Mouse (Mus musculus) megakaryocyte progenitor cell, adult 5-6 weeks (primary cell): ENCODE measurements around the gene Gm17087. TPM values are rescaled to one million over a fixed set of nuclear protein-coding genes. Genes with fewer than 3 reads are reported as not detected.

ENCODE experiments used
- ATAC-seq: replicated peaks from 2 replicates; pipeline ENCODE4 v1.8.0; 2016; ENCODE audit warnings: mild to moderate bottlenecking, moderate TSS enrichment, inconsistent platforms; ENCODE audit not compliant: poor library complexity
- total RNA-seq, 2 experiments: library from RNA; stranded (forward) in 1 of 2; stranded (reverse) in 1 of 2; fragments of 157-497, 149-512 nt in 1 of 2; fragments of 200-1000 nt in 1 of 2; gene quantifications; 2 replicates each; pipeline versions ENCODE4 v1.2.3 to v1.2.4; 2015 to 2017

The Gm17087 gene
- total RNA-seq, 2 experiments from 2014 or later: not detected

DNA sequence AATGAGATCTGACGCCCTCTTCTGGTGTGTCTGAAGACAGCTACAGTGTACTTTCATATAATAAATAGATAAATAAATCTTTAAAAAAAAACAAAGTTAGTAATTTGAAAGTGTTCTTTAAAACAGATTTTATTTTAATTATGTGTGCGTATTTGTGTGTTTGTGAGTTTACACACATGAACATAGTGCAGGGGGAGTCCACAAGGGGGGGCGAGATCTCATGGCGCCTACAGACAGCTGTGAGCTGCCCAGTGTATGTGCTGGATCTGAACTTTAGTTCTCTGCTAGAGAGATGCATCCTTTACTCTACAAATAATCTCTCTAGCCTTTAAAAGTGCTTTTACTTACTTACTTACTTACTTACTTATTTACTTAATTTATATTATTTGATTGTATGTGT is 18.0 kb downstream of the Gm17087 start:
- ATAC-seq: no peak

DNA sequence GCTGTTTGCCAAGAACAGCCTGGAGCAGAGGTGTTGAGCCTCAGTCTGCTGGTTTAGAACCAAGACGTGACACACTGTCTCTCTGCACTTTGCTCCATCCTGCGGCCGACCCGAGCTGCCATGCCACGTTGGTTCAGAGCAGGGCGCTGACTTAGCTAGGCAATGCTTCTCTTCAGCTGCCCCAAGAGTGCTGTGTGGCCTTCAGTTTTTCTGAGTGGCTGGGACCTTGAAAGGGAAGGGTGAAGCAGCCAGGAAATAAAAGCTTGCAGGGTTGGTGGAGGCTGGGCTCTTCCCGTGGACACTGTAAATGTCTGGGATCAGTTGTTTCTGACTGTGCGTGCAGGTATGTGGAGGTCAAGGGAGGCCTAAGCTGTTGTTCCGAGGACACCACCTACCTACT is 20.4 kb downstream of the Gm17087 start:
- no peak for ATAC-seq

DNA sequence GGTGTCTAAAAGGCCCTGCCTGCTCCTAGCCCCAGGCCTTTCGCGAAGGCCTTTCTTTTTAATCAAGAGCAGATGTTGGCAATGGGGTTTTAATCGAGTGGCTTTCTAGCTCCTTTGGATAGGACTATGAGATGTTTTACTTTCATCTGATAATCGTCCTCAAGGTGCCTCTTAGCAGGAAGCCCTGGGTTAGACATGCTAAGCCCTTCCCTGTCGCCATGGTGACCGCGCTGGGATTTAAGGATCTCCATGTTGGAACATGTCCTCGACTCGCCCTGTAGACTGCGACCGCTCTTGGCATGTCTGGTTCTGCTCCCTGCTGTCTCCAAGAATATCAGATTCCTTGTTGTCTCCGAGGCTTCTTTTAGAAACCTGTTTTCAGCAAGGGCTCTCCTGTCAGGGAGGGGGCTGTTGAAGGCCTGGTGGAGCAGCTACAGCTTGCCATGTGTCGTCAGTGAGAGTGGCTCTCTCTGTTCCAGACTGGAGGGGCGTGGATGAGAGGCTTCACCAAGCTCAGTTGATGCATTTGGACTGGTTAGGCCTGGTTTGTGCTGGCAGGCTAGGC is 24.7 kb downstream of the Gm17087 start:
- ATAC-seq: no peak

DNA sequence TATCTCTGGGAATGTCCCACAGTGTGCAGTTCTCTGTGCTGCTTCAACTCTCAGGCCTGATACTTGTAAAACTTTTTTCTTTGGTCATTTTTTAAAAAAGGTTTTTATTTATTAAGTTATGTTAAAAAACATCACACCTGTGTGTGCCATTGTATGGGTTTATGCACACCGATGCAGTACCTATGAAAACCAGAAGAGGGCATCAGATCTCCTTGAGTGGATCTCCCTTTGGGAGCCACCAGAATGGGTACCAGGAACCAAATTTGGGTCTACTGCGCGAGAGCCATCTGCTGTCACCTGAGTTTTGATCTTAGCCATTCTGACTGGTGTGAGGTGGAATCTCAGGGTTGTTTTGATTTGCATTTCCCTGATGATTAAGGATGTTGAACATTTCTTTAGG is 28.6 kb downstream of the Gm17087 start:
- peak; percentile 60 for ATAC-seq

GRCm38 (mm10) chr17:8536522-8536921 is 30.2 kb downstream of the Gm17087 start:
- ATAC-seq: no peak

DNA sequence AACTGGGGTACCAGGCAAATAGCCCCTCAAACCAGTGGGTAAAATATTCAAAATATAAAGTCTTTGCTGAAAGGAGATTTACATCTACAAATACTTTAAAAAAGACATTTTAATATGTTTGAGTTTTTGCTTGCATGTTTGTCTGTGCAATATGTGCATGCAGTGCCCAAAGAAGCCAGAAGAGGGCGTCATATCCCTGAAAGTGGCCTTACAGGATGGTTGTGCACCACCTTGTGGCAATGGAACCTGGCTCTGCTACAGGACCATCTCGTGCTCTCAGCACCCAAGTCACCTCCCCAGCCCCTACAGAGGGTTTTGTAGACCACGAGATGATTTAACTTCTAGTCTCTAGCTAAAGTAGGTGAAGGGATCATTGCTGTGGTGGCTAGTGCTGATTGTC is 32.9 kb downstream of the Gm17087 start:
- peak; percentile 55; the same call in 1 of the 2 replicates for ATAC-seq

DNA sequence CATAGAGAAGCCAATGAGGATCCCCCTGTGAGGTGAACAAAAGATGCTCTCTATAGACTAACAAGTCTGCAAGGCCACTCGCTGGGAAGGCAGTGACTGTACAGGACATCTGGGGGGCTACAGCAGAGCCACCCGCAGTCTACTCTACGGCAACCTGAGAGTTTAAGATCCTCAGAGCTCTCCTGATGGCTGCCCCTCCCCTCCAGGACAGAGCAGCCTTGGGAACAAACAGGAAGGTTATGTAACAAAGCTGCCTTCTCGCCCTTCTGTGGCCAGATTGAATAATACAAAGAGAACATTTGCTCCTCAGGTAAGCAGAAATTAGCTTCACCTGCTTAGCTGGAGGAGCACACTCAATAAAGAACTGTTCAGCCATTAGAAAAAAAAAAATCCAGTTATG is 34.1 kb downstream of the Gm17087 start:
- no peak for ATAC-seq

GRCm38 (mm10) chr17:8528641-8529040 is 38.1 kb downstream of the Gm17087 start:
- ATAC-seq: no peak

DNA sequence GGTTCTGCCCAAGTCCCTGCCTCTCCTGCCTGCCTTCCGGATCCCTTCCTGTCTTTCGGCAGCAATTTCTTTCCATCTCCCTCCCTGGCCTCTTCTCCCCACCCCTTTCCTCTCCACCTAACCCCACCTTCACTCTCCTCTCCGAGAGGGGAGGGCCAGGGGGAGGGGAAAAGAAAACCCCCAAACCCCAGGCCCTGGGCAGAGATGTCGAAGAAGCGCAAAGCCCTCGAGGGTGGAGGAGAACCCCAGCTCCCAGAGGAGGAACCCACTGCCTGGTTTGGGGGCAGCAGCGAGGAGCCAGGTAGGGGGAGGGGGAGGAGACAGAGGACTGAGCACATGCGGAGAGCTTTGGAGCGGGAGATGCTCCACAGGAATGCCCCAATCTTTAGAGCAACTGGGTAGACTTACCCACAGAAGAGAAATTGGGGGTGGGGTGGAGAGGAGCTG is 39.9 kb downstream of the Gm17087 start:
- no peak for ATAC-seq

GRCm38 (mm10) chr17:8525971-8526740 is 40.6 kb downstream of the Gm17087 start:
- no peak for ATAC-seq

DNA sequence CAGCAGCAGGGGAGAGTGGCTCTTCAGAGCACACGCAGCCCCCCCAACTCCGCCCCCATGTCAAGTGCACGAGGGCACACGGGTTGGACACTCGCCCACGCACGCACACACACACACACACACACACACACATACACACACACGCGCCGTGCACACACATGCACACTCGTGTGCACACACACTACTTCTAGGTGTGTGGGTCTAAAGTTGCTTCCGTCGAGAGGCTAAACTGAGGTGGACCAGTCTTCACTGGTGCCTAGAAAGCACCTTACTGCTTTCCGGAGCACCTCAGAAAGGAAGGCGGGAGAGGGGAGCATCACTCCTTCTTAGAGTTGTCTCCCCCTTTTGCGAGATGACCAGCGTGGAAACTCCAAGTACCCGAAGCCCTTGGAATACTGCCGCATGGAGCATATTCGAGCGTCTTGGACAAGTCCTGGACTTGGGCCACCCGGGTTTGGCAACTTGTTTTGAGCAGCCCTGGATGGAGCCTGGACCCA is 41.5 kb downstream of the Gm17087 start, which contains the start of gene Pde10a:
Gene Pde10a (plus strand): TSS at position 148 of the 497 bp plus-strand sequence.
- no peak for ATAC-seq

- ATAC-seq: peak; percentile 22
These were observed 42.2 kb downstream of the Gm17087 start for GRCm38 (mm10) chr17:8524387-8525165.

DNA sequence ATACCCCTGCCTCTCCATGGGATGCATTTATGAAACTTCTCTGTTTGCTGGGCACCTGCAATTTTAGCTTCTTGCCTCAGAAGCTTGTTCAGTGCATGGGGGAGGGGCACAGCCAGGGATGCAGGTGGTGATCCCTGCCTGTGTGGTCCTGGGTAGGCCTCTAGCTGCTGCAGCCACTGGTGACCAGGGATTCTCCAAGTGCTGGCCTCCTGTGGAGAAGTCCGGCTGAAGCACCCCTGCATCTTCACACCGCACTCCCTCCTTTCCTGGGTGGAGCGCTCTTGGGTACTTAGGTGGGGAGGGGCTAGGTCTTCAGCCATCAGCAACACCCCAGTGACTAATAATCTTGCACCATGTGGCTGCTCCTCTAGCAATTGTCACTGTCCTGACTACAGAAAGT is 42.8 kb downstream of the Gm17087 start:
- no peak for ATAC-seq

GRCm38 (mm10) chr17:8516006-8516405 is 50.7 kb downstream of the Gm17087 start:
- no peak for ATAC-seq

Other genes starting within 250 kb of the Gm17087 start
- gene Prr18, start 229.5 kb downstream of the Gm17087 start, total RNA-seq (2015): 0.12 and 0.22 TPM in 2 replicates
- not detected in 2 replicates for gene Prr18, start 229.5 kb downstream of the Gm17087 start, total RNA-seq (2017)
- not detected in 2 replicates for gene T2, start 211.0 kb downstream of the Gm17087 start, total RNA-seq (2015)
- not detected in 2 replicates for gene T2, start 211.0 kb downstream of the Gm17087 start, total RNA-seq (2017)
- not detected in 2 replicates for gene T, start 132.5 kb downstream of the Gm17087 start, total RNA-seq (2015)
- gene T, start 132.5 kb downstream of the Gm17087 start, total RNA-seq (2017): not detected in 2 replicates
- gene Pde10a, start 41.6 kb downstream of the Gm17087 start, total RNA-seq (2015): 0.10 TPM in 1 of 2 replicates, not detected in the other
- 0.04 TPM in 1 of 2 replicates, not detected in the other for gene Pde10a, start 41.6 kb downstream of the Gm17087 start, total RNA-seq (2017)